Mouse (Mus musculus): ENCODE data around the gene Tal1. TPM values are rescaled to one million over a fixed set of nuclear protein-coding genes. Genes with fewer than 3 reads are reported as not detected.

Tal1 gene
- total RNA-seq, 1 experiment, result 0.40 TPM

GRCm38 (mm10) chr4:115086257-115086656 lies 30.0 kb downstream of the Tal1 start:
- Histone ChIP-seq H3K36me3 (ENCODE audit: control insufficient read depth, insufficient read depth, low read length, poor library complexity, severe bottlenecking) (no peaks in the 10 kb centered on the region), H3K4me1 (ENCODE audit: control insufficient read depth in 2 of 2, insufficient read depth in 2 of 2, low read length in 2 of 2, poor library complexity in 1 of 2) (peaks cover 0 to 7% of the 10 kb centered on the region in 2 experiments; a peak in 1 of 4 replicates), H3K27ac (ENCODE audit: insufficient read depth, low read depth, low read length, poor library complexity, severe bottlenecking) (no peak overlapping the region), H3K9ac (ENCODE audit: insufficient read depth, low read depth, low read length, poor library complexity, severe bottlenecking) (no peak overlapping the region), H3K4me3 (ENCODE audit: insufficient read depth in 1 of 2, low read depth in 1 of 2, low read length in 2 of 2, poor library complexity in 1 of 2, severe bottlenecking in 1 of 2) (no peak overlapping the region), H3K9me3 (ENCODE audit: control insufficient read depth, insufficient read depth, low read depth, low read length) (no peaks in the 10 kb centered on the region)
- in situ Hi-C loops (cut with MboI; ENCODE audit: low sequenced_read_pairs in 2 of 2, unreplicated experiment in 2 of 2), result no loop called here
- TF ChIP-seq HCFC1 (IDR thresholded peaks at IDR 0.05; ENCODE audit: borderline replicate concordance, insufficient read depth, low read length), result no peak
- no peak for TF ChIP-seq ZC3H11A (IDR thresholded peaks at IDR 0.05; ENCODE audit: borderline replicate concordance, low read depth, low read length)
- TF ChIP-seq ZNF384 (IDR thresholded peaks at IDR 0.05; ENCODE audit: low read depth, low read length), result no peak
- no peak for TF ChIP-seq CHD2 (IDR thresholded peaks at IDR 0.05; ENCODE audit: low read depth, low read length)
- no peak for TF ChIP-seq MAFK (IDR thresholded peaks at IDR 0.05; ENCODE audit: insufficient read depth, low read depth, low read length)
- no peak for DNase-seq (ENCODE audit: low read depth, low spot score)

DNA sequence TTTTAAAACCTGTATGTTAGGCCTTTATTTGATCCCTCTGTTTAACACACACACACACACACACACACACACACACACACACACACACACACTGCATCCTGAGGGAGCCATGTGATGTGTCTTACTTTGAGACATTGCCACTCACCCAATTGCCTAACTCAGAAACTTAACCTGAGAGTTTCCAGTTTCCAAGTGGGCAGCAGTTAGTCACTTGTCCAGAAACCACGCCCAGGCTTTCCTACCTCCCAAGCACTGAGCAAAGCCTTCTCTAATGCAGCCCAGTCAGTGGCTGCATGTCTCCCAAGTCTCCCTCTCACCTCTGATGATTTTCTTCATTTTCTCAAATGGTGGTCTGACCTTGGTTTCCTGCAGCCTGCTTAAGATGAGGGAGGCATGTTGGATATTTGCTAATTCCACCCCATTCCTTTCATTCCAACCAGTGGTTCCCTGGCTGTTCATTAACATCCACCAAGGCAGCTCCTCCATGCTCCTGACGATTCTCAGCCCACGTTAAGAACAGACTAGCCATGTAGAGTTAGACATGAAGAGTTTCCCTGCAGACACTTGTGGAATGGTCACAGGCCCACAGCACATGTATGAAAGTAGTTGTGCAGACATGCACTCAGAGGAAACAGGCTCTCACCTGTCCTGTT lies 30.7 kb downstream of the Tal1 start:
- peaks cover 0 to 7% of the 10 kb centered on the region in 2 experiments; a peak in 1 of 4 replicates for H3K4me1 ChIP-seq (ENCODE audit: control insufficient read depth in 2 of 2, insufficient read depth in 2 of 2, low read length in 2 of 2, poor library complexity in 1 of 2)
- no peak overlapping the region for H3K9ac ChIP-seq (ENCODE audit: insufficient read depth, low read depth, low read length, poor library complexity, severe bottlenecking)
- H3K36me3 ChIP-seq (ENCODE audit: control insufficient read depth, insufficient read depth, low read length, poor library complexity, severe bottlenecking), result no peaks in the 10 kb centered on the region
- H3K4me3 ChIP-seq (ENCODE audit: insufficient read depth in 1 of 2, low read depth in 1 of 2, low read length in 2 of 2, poor library complexity in 1 of 2, severe bottlenecking in 1 of 2), result no peak overlapping the region
- H3K9me3 ChIP-seq (ENCODE audit: control insufficient read depth, insufficient read depth, low read depth, low read length), result no peaks in the 10 kb centered on the region
- in situ Hi-C loops (cut with MboI; ENCODE audit: low sequenced_read_pairs in 2 of 2, unreplicated experiment in 2 of 2), result no loop called here
- no peak for DNase-seq (ENCODE audit: low read depth, low spot score)
- TF ChIP-seq CHD2 (IDR thresholded peaks at IDR 0.05; ENCODE audit: low read depth, low read length) (no peak), HCFC1 (IDR thresholded peaks at IDR 0.05; ENCODE audit: borderline replicate concordance, insufficient read depth, low read length) (no peak), ZNF384 (IDR thresholded peaks at IDR 0.05; ENCODE audit: low read depth, low read length) (no peak), MAFK (IDR thresholded peaks at IDR 0.05; ENCODE audit: insufficient read depth, low read depth, low read length) (no peak), ZC3H11A (IDR thresholded peaks at IDR 0.05; ENCODE audit: borderline replicate concordance, low read depth, low read length) (no peak)
- H3K27ac ChIP-seq (ENCODE audit: insufficient read depth, low read depth, low read length, poor library complexity, severe bottlenecking), result no peak overlapping the region

DNA sequence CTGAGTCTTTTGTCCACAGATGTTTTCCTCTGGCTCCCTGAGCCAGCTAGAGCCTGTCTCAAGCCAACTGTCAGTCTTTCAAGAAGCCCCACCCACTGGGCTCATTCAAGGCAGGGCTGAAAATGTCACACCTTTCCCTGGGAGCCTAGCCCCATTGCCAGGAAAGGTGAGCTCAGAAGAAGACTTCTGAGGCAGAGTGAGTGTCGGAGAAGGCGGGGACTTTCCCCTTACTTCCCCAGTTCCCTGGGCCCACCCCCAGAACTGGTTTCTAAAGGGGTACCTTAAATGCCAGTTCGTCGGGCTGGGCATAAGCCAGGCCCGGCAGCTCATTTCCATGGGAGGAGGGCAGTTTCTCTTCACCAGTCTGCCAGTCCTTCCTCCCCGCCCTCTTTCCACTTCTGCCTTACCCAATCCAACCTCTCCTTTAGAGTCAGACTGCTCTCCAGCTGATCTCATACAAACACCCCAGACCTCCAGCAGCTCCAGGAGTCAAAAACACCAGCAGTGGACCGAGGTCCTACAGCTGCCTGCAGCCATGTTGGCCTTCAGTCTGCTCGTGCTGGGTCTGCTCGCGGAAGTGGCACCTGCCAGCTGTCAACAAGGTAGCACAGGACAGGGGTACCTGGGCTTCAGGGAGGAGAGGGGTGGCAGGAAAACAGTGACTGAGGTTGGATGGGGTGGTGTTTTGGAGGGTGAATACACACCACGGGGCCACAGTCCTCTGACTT lies 32.5 kb downstream of the Tal1 start, which contains the start of gene Pdzk1ip1:
TSS of gene Pdzk1ip1 (plus strand) at position 98 of the 728 bp plus-strand sequence.
- in situ Hi-C loops (cut with MboI; ENCODE audit: low sequenced_read_pairs in 2 of 2, unreplicated experiment in 2 of 2), result no loop called here
- no peak within 1 kb of the TSS for H3K27ac ChIP-seq (ENCODE audit: insufficient read depth, low read depth, low read length, poor library complexity, severe bottlenecking)

GRCm38 (mm10) chr4:115090592-115090991 lies 34.4 kb downstream of the Tal1 start:
- Histone ChIP-seq H3K27ac (ENCODE audit: insufficient read depth, low read depth, low read length, poor library complexity, severe bottlenecking) (no peak overlapping the region), H3K9me3 (ENCODE audit: control insufficient read depth, insufficient read depth, low read depth, low read length) (no peaks in the 10 kb centered on the region), H3K9ac (ENCODE audit: insufficient read depth, low read depth, low read length, poor library complexity, severe bottlenecking) (no peak overlapping the region), H3K36me3 (ENCODE audit: control insufficient read depth, insufficient read depth, low read length, poor library complexity, severe bottlenecking) (no peaks in the 10 kb centered on the region), H3K4me1 (ENCODE audit: control insufficient read depth in 2 of 2, insufficient read depth in 2 of 2, low read length in 2 of 2, poor library complexity in 1 of 2) (peaks cover 0 to 9% of the 10 kb centered on the region in 2 experiments; a peak in 1 of 4 replicates), H3K4me3 (ENCODE audit: insufficient read depth in 1 of 2, low read depth in 1 of 2, low read length in 2 of 2, poor library complexity in 1 of 2, severe bottlenecking in 1 of 2) (no peak overlapping the region)
- in situ Hi-C loops (cut with MboI; ENCODE audit: low sequenced_read_pairs in 2 of 2, unreplicated experiment in 2 of 2), result no loop called here
- no peak for DNase-seq (ENCODE audit: low read depth, low spot score)
- TF ChIP-seq MAFK (IDR thresholded peaks at IDR 0.05; ENCODE audit: insufficient read depth, low read depth, low read length), result no peak
- no peak for TF ChIP-seq CHD2 (IDR thresholded peaks at IDR 0.05; ENCODE audit: low read depth, low read length)
- no peak for TF ChIP-seq HCFC1 (IDR thresholded peaks at IDR 0.05; ENCODE audit: borderline replicate concordance, insufficient read depth, low read length)
- no peak for TF ChIP-seq ZC3H11A (IDR thresholded peaks at IDR 0.05; ENCODE audit: borderline replicate concordance, low read depth, low read length)
- no peak for TF ChIP-seq ZNF384 (IDR thresholded peaks at IDR 0.05; ENCODE audit: low read depth, low read length)

More for the DNA sequence above, 32.5 kb downstream of the Tal1 start, which contains the start of gene Pdzk1ip1:
- no peak within 1 kb of the TSS for H3K9ac ChIP-seq (ENCODE audit: insufficient read depth, low read depth, low read length, poor library complexity, severe bottlenecking)
- no peaks in the 10 kb centered on the region for H3K36me3 ChIP-seq (ENCODE audit: control insufficient read depth, insufficient read depth, low read length, poor library complexity, severe bottlenecking)
- peaks cover 0 to 7% of the 10 kb centered on the region in 2 experiments; a peak in 1 of 4 replicates for H3K4me1 ChIP-seq (ENCODE audit: control insufficient read depth in 2 of 2, insufficient read depth in 2 of 2, low read length in 2 of 2, poor library complexity in 1 of 2)
- TF ChIP-seq HCFC1 (IDR thresholded peaks at IDR 0.05; ENCODE audit: borderline replicate concordance, insufficient read depth, low read length) (no peak), CHD2 (IDR thresholded peaks at IDR 0.05; ENCODE audit: low read depth, low read length) (no peak), ZC3H11A (IDR thresholded peaks at IDR 0.05; ENCODE audit: borderline replicate concordance, low read depth, low read length) (no peak), MAFK (IDR thresholded peaks at IDR 0.05; ENCODE audit: insufficient read depth, low read depth, low read length) (no peak), ZNF384 (IDR thresholded peaks at IDR 0.05; ENCODE audit: low read depth, low read length) (no peak)
- H3K9me3 ChIP-seq (ENCODE audit: control insufficient read depth, insufficient read depth, low read depth, low read length), result no peaks in the 10 kb centered on the region
- DNase-seq (ENCODE audit: low read depth, low spot score), result no peak
- H3K4me3 ChIP-seq (ENCODE audit: insufficient read depth in 1 of 2, low read depth in 1 of 2, low read length in 2 of 2, poor library complexity in 1 of 2, severe bottlenecking in 1 of 2), result no peak within 1 kb of the TSS

Data from ES-E14 (cell line).